In the genomic region with DNA sequence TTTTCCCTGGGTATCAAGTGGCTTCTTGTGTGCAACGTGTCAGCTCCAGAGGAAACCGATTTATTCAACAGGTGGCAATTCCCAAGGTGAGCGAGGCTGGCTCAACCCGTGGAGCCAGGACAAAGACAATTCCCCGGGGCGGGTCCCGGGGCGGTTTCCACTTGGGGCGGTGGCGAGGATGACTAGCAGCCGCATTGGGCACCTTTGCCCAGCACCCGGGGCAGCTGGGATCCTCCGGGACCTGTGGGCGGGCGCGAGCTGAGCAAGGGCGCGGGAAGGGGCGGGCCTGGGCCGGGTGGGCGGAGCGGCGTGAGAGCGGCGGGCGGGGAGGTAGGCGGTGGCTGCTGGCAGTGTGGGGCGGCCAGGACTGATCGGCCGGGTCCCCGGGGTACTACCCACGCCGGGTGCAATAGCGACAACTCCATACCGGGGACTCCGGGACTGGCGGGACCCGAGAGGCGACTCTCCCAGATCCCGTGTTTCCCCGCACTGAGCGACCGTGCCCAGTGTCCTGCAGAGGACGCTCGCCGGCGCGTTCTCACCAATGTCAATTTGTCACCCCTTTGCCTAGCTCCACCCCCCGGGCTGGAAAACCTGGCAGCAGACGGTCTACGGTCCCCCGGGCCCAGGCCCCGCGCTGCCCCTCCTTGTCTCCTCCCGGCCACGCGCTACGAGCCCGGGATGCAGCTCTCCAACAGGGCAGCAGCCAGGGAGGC, we compare ENCODE assay signal across 8 mouse cellular contexts. TPM values are rescaled to one million over a fixed set of nuclear protein-coding genes. Genes with fewer than 3 reads are reported as not detected.
DNase-seq lines count a peak whose midpoint lies in the region; ATAC-seq and TF ChIP-seq lines count a peak whose summit lies in the region.

No protein-coding gene starts in this region.

- peak overlapping the region; percentile 82 for H3K9ac ChIP-seq in embryonic facial prominence, embryonic 14.5 days (ENCODE audit: low read depth, low read length)
- peak overlapping the region; percentile 78 for H3K9ac ChIP-seq in kidney, embryonic 14.5 days (ENCODE audit: low read depth, low read length)

- H3K4me2 ChIP-seq in embryonic facial prominence, embryonic 14.5 days (ENCODE audit: low read depth, low read length) = peak overlapping the region; percentile 91
- peak overlapping the region; percentile 90 for H3K4me2 ChIP-seq in kidney, embryonic 14.5 days (replicated peaks; ENCODE audit: low read depth, low read length)

- H3K4me3 ChIP-seq in bone marrow, adult 2 months (replicated peaks; ENCODE audit: control insufficient read depth, low read depth, low read length) = peak overlapping the region; percentile 89
- H3K4me3 ChIP-seq in embryonic facial prominence, embryonic 14.5 days (ENCODE audit: low read depth, low read length) = peak overlapping the region; percentile 59
- H3K4me3 ChIP-seq in kidney, embryonic 14.5 days (ENCODE audit: low read length) = peak overlapping the region; percentile 65

- H3K36me3 ChIP-seq in embryonic facial prominence, embryonic 14.5 days (ENCODE audit: control insufficient read depth, insufficient read depth, low read length) = no peaks in the 10 kb centered on the region
- H3K36me3 ChIP-seq in kidney, embryonic 14.5 days (ENCODE audit: control insufficient read depth, insufficient read depth, low read length) = no peaks in the 10 kb centered on the region

- H3K4me1 ChIP-seq in bone marrow, adult 2 months (ENCODE audit: control insufficient read depth, insufficient read depth, low read length) = peaks cover 6% of the 10 kb centered on the region
- no peaks in the 10 kb centered on the region; the same call in 1 of the 2 replicates for H3K4me1 ChIP-seq in embryonic facial prominence, embryonic 14.5 days (ENCODE audit: control insufficient read depth, insufficient read depth, low read length)
- peaks cover 11% of the 10 kb centered on the region; the same call in 1 of the 2 replicates for H3K4me1 ChIP-seq in kidney, embryonic 14.5 days (ENCODE audit: control insufficient read depth, insufficient read depth, low read length)

- peak; percentile 96 for ATAC-seq in embryonic facial prominence, embryonic 14.5 days (ENCODE audit: low read depth)
- peak; percentile 95 for ATAC-seq in kidney, embryonic 14.5 days (ENCODE audit: low FRiP score, low TSS enrichment)

- H3K27ac ChIP-seq in bone marrow, adult 2 months (ENCODE audit: control insufficient read depth, insufficient read depth, low read depth, low read length, poor library complexity) = peak overlapping the region; percentile 96
- peak overlapping the region; percentile 78 for H3K27ac ChIP-seq in embryonic facial prominence, embryonic 14.5 days (replicated peaks; ENCODE audit: low read depth, low read length)
- H3K27ac ChIP-seq in kidney, embryonic 14.5 days (ENCODE audit: low read depth, low read length) = peak overlapping the region; percentile 89

- TF ChIP-seq CTCF in bone marrow, adult 2 months (IDR thresholded peaks at IDR 0.05; ENCODE audit: control insufficient read depth, insufficient read depth, low read length) = peak; percentile 23; the same call in 1 of the 2 replicates

- DNase-seq in 416B (ENCODE audit: low read depth) (peak; percentile 90), liver (peak; percentile 98)
- DNase-seq in embryonic facial prominence, embryonic 14.5 days (ENCODE audit: low spot score) = peak; percentile 87
- DNase-seq in heart, adult 9 months (ENCODE audit: low spot score in 2 of 2) = peak; percentile 88 to 90
- DNase-seq in monocyte, adult 2 months (ENCODE audit: low read depth in 1 of 2, low spot score in 2 of 2) = peak; percentile 29 to 48
- peak; percentile 86 to 87 for DNase-seq in spleen, postnatal 36 days (ENCODE audit: low spot score in 2 of 2)

- under 1% methylated on average over 59 of the region's 59 CpGs for WGBS in bone marrow, adult 2 months
- under 1% methylated on average over 29 of the region's 59 CpGs for WGBS in embryonic facial prominence, embryonic 14.5 days
- WGBS in kidney, embryonic 14.5 days = 1% methylated on average over 56 of the region's 59 CpGs

- no peaks in the 10 kb centered on the region for H3K27me3 ChIP-seq in embryonic facial prominence, embryonic 14.5 days (replicated peaks; ENCODE audit: control insufficient read depth, insufficient read depth, low read length)
- H3K27me3 ChIP-seq in kidney, embryonic 14.5 days (ENCODE audit: control insufficient read depth, insufficient read depth, low read length) = no peaks in the 10 kb centered on the region

- no peaks in the 10 kb centered on the region for H3K9me3 ChIP-seq in embryonic facial prominence, embryonic 14.5 days (ENCODE audit: control insufficient read depth, low read length)
- H3K9me3 ChIP-seq in kidney, embryonic 14.5 days (ENCODE audit: control insufficient read depth, low read length) = no peaks in the 10 kb centered on the region

- TF ChIP-seq POLR2A in bone marrow, adult 2 months (IDR thresholded peaks at IDR 0.05; ENCODE audit: borderline replicate concordance, control insufficient read depth, low read depth, low read length) = no peak; the same call in 1 of the 2 replicates

RNA-seq across cellular contexts. Expression of gene Parp16, which starts 19.8 kb away (rescaled TPM):
- polyA plus RNA-seq in bone marrow, adult 2 months (2011; ENCODE audit: insufficient read depth, insufficient read length, low replicate concordance, missing spikeins) = 4.3 and 7.0 TPM in 2 replicates
- 6.9 and 7.2 TPM in 2 replicates for polyA plus RNA-seq in embryonic facial prominence, embryonic 14.5 days (2014; fragmentation: Nextera tagmentation; extraction: Ambion mirVana)
- polyA plus RNA-seq in kidney, embryonic 14.5 days (2014; fragmentation: Nextera tagmentation; extraction: Ambion mirVana) = 4.7 and 7.9 TPM in 2 replicates

RNA-seq across cellular contexts. Expression of gene Cilp, which starts 50.0 kb away (rescaled TPM):
- polyA plus RNA-seq in bone marrow, adult 2 months (2011; ENCODE audit: insufficient read depth, insufficient read length, low replicate concordance, missing spikeins) = 0.40 TPM in 1 of 2 replicates, not detected in the other
- polyA plus RNA-seq in embryonic facial prominence, embryonic 14.5 days (2014; fragmentation: Nextera tagmentation; extraction: Ambion mirVana) = 9.7 and 10.7 TPM in 2 replicates
- 0.40 and 0.64 TPM in 2 replicates for polyA plus RNA-seq in kidney, embryonic 14.5 days (2014; fragmentation: Nextera tagmentation; extraction: Ambion mirVana)

Comparison
In these comparisons a context has a peak if more than half of its experiments do, and no peak if none do; other contexts are left out.
1. Peak in every context shown above with its lines: DNase-seq, ATAC-seq, H3K4me3 ChIP-seq and H3K27ac ChIP-seq.
2. DNase-seq: peak in every context shown above with its lines; median percentile 98 in liver; 90 in 416B; 89 in heart, adult 9 months; 87 in embryonic facial prominence, embryonic 14.5 days; 86 in spleen, postnatal 36 days; 38 in monocyte, adult 2 months.